In genomic region chr16:33760996-33761395, GRCm38 (mm10) we compare ENCODE assay signal across 18 mouse cellular contexts. TPM values are rescaled to one million over a fixed set of nuclear protein-coding genes. Genes with fewer than 3 reads are reported as not detected.
DNase-seq lines count a peak whose midpoint lies in the region; ATAC-seq and TF ChIP-seq lines count a peak whose summit lies in the region.
"Had no signal": no experiment of that assay in that cellular context is flagged by ENCODE, and none has a peak within 500 bp of the region (broad histone marks: within the 10 kb centered on the region; RNA-seq: fewer than 3 reads in every experiment).

No protein-coding gene starts in this region.

- H3K4me2 ChIP-seq in hindbrain, embryonic 15.5 days, result peak overlapping the region; percentile 21
- H3K4me2 ChIP-seq in midbrain, embryonic 13.5 days (replicated peaks), result 0 out of 2 replicates have a peak overlapping the region, but pooled peaks have one; percentile 2
- H3K4me2 ChIP-seq: forebrain, embryonic 13.5 days; heart, embryonic 15.5 days; liver, embryonic 11.5 days; lung, embryonic 15.5 days had no signal

- peaks cover 6% of the 10 kb centered on the region for H3K27me3 ChIP-seq in E14TG2a.4 (ENCODE audit: insufficient read depth, low read length)
- H3K27me3 ChIP-seq in hindbrain, embryonic 15.5 days, result no peaks in the 10 kb centered on the region
- no peaks in the 10 kb centered on the region for H3K27me3 ChIP-seq in midbrain, embryonic 13.5 days
- H3K27me3 ChIP-seq: forebrain, embryonic 13.5 days; heart, embryonic 15.5 days; lung, embryonic 15.5 days had no signal

- intact Hi-C loops in left cerebral cortex, postnatal 25 days (cut with DNase I), result no loop called here

- TF ChIP-seq CTCF in E14TG2a.4 (conservative IDR thresholded peaks at IDR 0.05; ENCODE audit: low read length), result no peak

- no peaks in the 10 kb centered on the region for H3K9me3 ChIP-seq in E14TG2a.4 (ENCODE audit: low read length)
- H3K9me3 ChIP-seq in hindbrain, embryonic 15.5 days, result no peaks in the 10 kb centered on the region
- no peaks in the 10 kb centered on the region for H3K9me3 ChIP-seq in midbrain, embryonic 13.5 days
- H3K9me3 ChIP-seq: forebrain, embryonic 13.5 days; heart, embryonic 15.5 days; lung, embryonic 15.5 days had no signal

- H3K4me3 ChIP-seq in E14TG2a.4 (replicated peaks; ENCODE audit: low read length), result peak overlapping the region; percentile 30
- no peak overlapping the region for H3K4me3 ChIP-seq in hindbrain, embryonic 15.5 days
- no peak overlapping the region for H3K4me3 ChIP-seq in midbrain, embryonic 13.5 days (replicated peaks)
- H3K4me3 ChIP-seq: forebrain, embryonic 13.5 days; heart, embryonic 15.5 days; lung, embryonic 15.5 days had no signal

- H3K27ac ChIP-seq in hindbrain, embryonic 15.5 days (replicated peaks), result no peak overlapping the region
- no peak overlapping the region for H3K27ac ChIP-seq in midbrain, embryonic 13.5 days
- H3K27ac ChIP-seq: forebrain, embryonic 13.5 days; heart, embryonic 15.5 days; lung, embryonic 15.5 days had no signal

- H3K36me3 ChIP-seq in E14TG2a.4 (ENCODE audit: insufficient read depth, low read length), result no peaks in the 10 kb centered on the region
- no peaks in the 10 kb centered on the region for H3K36me3 ChIP-seq in hindbrain, embryonic 15.5 days
- peaks cover 8% of the 10 kb centered on the region; the same call in 1 of the 2 replicates for H3K36me3 ChIP-seq in midbrain, embryonic 13.5 days

- no peak overlapping the region for H3K9ac ChIP-seq in hindbrain, embryonic 15.5 days
- no peak overlapping the region for H3K9ac ChIP-seq in midbrain, embryonic 13.5 days (replicated peaks)
- H3K9ac ChIP-seq: forebrain, embryonic 13.5 days; heart, embryonic 15.5 days; lung, embryonic 15.5 days had no signal

- no peak for ATAC-seq in hindbrain, embryonic 15.5 days (ENCODE audit: low FRiP score, low read depth)
- ATAC-seq in midbrain, embryonic 13.5 days, result no peak
- ATAC-seq: forebrain, embryonic 13.5 days had no signal

- DNase-seq in embryo, embryonic 10 days (ENCODE audit: low spot score), result peak; percentile 42
- DNase-seq in embryo, embryonic 10.5 days (ENCODE audit: low spot score), result no peak
- no peak for DNase-seq in B cell, adult 2 months
- DNase-seq in left cerebral cortex, postnatal 25 days (ENCODE audit: low spot score in 2 of 2), result no peak
- no peak for DNase-seq in thymus, postnatal 36 days
- DNase-seq: adrenal gland, adult 2 months; cerebellum, adult 11-12 months; heart, adult 11 months; left cerebral cortex, postnatal 4 days; thymus, adult 2 months had no signal

- 45% methylated on average over 11 of the region's 11 CpGs for WGBS in hindbrain, embryonic 15.5 days
- 42% methylated on average over 11 of the region's 11 CpGs for WGBS in midbrain, embryonic 13.5 days

- H3K4me1 ChIP-seq in E14TG2a.4 (replicated peaks; ENCODE audit: low read depth, low read length), result peaks cover 62% of the 10 kb centered on the region
- H3K4me1 ChIP-seq in hindbrain, embryonic 15.5 days (replicated peaks), result peaks cover 10% of the 10 kb centered on the region
- peaks cover 31% of the 10 kb centered on the region for H3K4me1 ChIP-seq in midbrain, embryonic 13.5 days (replicated peaks)
- H3K4me1 ChIP-seq: lung, embryonic 15.5 days had no signal

RNA-seq across cellular contexts. Expression of gene Muc13, which starts 32.8 kb away (rescaled TPM):
- polyA plus RNA-seq in hindbrain, embryonic 15.5 days (2015; fragmentation: Nextera tagmentation; extraction: Ambion mirVana), result 0.05 TPM in 1 of 2 replicates, not detected in the other
- 0.07 and 0.23 TPM in 2 replicates for polyA plus RNA-seq in midbrain, embryonic 13.5 days (2015; fragmentation: Nextera tagmentation; extraction: Ambion mirVana)
- total RNA-seq in left cerebral cortex, postnatal 25 days (2021), result under 1 TPM in 1 of 2 experiments, not detected in 1; 0.16 TPM
- total RNA-seq: adrenal gland, adult 2 months; layer of hippocampus, postnatal 14 days; left cerebral cortex, postnatal 4 days had no signal
- polyA plus RNA-seq: forebrain, embryonic 13.5 days had no signal
